Mouse (Mus musculus): Measurements from ENCODE around the gene Vdac1.
A peak's percentile ranks its signal among the peaks of the same experiment; 100 is the strongest.
"Not testable (repeated sequence)": the region's sequence is repeated elsewhere in the genome, so short reads cannot be mapped to it uniquely, and the experiment has no call there.

The Vdac1 gene

DNA sequence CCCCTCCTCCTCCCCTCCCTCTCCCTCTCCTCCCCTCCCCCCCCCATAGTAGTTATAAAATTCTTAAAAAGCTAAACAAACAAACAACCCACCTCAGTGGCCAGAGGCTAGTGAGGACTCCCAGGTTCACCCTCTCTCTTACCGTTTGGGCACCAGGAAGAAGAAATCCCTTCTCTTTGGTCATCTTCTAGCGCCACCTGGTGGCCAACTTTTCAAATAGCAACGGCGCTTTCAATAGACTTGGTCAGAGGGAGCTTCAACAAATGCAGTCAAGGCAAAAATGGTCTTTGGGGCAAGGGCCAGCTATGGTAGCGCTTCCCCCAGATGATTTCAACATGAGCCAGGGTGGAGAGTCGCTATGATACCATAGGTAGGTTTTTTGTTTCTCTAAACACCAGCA is 17.5 kb upstream of the Vdac1 start:
- DNase-seq (ENCODE audit: low read depth): peak; percentile 93

GRCm38 (mm10) chr11:52344991-52345777 is 15.5 kb upstream of the Vdac1 start:
- DNase-seq (ENCODE audit: low read depth): no peak

- peak; percentile 94 for DNase-seq (ENCODE audit: low read depth)
Observed at GRCm38 (mm10) chr11:52345939-52346634, 14.6 kb upstream of the Vdac1 start.

DNA sequence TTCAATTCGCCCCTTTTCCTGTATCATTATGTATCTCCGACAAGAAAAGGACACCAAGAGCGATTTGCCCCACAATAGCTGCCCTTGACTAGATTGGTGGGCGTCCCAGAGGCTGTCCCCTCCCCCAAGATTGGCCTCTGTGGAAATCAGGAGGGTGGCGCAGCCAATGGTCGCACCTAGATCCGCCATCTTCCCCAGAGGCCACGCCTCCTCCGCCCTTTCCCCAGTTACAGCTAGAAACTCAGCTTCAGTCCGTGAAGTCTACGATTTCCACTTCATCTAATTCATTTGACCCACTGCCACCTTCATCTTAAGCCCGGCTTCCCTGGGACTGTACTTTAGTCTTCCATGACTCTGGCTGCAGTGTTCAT is 14.0 kb upstream of the Vdac1 start:
- DNase-seq (ENCODE audit: low read depth): peak; percentile 71

DNA sequence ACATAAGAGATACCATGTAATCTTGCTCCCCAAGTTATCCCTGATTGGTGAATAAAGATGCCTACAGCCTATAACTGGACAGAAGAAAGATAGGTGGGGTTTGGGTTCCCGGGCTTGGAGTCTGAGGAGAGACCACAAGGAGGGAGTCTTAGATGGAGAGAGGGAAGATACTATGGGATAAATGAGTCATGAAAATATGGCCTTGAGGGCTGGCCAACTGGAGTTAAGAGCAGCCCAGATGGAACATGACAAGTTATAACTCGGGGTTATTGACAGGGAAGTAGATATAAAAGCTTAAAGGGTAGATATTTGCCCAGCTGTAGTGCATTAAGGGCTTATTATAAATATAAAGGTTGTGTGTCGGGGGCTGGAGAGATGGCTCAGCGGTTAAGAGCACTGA is 12.5 kb upstream of the Vdac1 start:
- DNase-seq (ENCODE audit: low read depth): no peak

DNA sequence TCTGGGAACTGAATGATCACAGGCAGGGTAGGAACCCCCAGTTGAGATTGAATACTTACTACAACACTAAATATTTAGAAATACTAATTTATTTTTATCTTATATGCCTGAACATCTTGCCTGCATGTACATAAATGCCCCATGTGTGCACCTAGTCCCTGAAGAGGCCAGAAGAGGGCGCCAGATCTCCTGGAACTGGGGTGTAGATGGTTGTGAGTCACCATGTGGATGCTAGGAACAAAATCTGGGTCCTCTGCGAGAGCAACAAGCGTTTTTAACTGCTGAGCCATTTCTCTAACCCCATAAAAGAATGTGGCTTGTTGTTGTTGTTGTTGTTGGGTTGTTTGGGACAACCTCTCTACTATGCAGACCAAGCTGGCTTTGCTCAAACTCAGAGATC is 11.9 kb upstream of the Vdac1 start:
- peak; percentile 74 for DNase-seq (ENCODE audit: low read depth)

- peak; percentile 85 for DNase-seq (ENCODE audit: low read depth)
Observed at GRCm38 (mm10) chr11:52350924-52351323, 9.7 kb upstream of the Vdac1 start.

- no peak for DNase-seq (ENCODE audit: low read depth)
Observed at GRCm38 (mm10) chr11:52352271-52352670, 8.4 kb upstream of the Vdac1 start.

- no peak for DNase-seq (ENCODE audit: low read depth)
Observed at GRCm38 (mm10) chr11:52354644-52355043, 6.0 kb upstream of the Vdac1 start.

- peak; percentile 32 for DNase-seq (ENCODE audit: low read depth)
Observed at GRCm38 (mm10) chr11:52355601-52356000, 5.1 kb upstream of the Vdac1 start.

GRCm38 (mm10) chr11:52357091-52357490 is 3.6 kb upstream of the Vdac1 start:
- not testable (repeated sequence) for DNase-seq (ENCODE audit: low read depth)

GRCm38 (mm10) chr11:52358520-52358919 is 2.1 kb upstream of the Vdac1 start:
- peak; percentile 5 for DNase-seq (ENCODE audit: low read depth)

- DNase-seq (ENCODE audit: low read depth): no peak
Observed at GRCm38 (mm10) chr11:52359686-52360470, 782 bp upstream of the Vdac1 start.

DNA sequence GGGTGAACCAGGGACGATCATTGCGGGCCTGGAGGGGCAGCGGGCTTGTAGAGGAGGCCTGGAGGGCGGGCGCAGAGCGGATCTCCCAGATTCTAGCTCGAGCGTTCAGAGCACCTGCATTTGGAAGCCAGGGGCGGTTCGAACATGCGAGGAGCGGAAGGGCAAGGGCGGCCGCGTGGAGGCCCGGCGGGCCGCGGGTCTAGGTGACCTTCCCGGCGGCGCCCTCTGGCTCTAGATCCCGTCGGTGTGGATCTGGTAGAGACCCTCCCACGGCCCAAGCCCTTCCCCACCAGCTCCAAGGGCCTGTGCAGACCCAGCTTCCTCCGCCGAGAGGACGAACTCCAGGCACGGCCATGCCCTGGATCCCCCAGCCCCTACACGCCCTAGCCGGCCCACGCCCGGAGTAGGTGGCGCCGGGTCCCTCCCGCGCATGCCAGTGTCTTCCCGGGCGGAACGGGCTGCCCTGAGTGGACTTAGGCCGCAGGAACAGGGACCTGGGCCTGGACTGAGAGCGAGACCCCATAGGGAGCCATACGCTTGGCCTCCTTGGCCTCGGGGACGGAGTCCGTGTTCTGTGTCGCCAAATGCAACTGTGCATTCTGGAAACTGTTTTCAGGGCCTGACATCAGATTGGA is 744 bp downstream of the Vdac1 start:
- DNase-seq (ENCODE audit: low read depth): no peak

DNA sequence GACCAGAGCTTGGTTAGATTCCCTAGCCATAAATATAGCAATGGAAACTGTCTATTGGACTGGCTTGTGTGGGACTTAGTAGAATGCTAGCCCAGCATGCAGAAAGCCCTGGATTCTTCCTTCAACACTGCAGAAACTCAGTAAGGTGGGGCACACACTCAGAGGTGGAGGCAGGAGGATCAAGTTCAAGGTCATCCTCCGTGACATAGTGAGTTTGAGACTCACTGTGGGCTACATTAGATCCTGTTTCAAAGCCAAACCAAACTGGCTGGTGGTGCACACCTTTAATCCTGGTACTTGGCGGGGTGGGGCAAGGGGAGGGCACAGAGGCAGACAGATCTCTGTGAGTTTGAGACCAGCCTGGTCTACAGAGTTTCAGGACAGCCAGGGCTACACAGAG is 3.7 kb downstream of the Vdac1 start:
- no peak for DNase-seq (ENCODE audit: low read depth)

DNA sequence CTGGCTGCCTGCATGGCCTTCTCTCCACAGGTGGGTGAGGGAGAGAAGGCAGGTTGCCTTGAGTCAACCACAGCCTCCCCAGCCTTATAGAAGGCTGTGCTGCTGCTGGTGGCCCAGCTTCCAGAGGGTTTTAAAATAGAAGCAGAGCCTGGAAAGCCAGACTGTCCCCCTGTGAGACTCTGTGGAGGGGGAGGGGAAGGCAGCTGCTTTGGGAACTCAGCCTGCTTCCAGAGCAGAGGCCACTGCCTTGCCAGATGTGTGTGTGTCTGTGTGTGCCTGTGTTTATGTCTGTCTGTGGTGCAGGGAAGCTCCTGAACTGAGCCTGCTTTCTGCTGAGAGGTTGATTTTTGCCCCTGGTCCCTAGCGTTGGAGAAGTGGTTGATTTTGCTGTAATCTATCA is 4.5 kb downstream of the Vdac1 start:
- no peak for DNase-seq (ENCODE audit: low read depth)

DNA sequence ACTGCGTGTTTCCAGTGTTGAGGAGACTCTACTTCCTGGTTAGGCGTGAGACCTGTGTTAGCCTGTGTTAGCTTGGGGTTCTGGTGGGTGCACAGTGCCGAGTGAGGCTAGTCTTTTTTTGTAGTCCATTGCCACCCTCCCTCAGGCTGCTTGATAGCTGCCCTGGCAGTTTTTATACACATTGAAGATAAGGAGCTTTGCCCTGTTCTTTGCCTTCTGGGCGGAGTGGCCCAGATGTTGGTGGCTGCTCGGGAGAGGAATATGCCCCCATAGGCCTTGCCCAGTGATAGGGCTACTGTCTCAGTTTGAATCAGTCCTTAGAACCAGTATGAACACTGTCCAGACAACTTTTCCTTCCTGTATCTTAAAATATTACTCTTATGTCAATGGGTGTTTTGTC is 5.7 kb downstream of the Vdac1 start:
- no peak for DNase-seq (ENCODE audit: low read depth)

GRCm38 (mm10) chr11:52368176-52368985 is 7.7 kb downstream of the Vdac1 start:
- DNase-seq (ENCODE audit: low read depth): no peak

DNA sequence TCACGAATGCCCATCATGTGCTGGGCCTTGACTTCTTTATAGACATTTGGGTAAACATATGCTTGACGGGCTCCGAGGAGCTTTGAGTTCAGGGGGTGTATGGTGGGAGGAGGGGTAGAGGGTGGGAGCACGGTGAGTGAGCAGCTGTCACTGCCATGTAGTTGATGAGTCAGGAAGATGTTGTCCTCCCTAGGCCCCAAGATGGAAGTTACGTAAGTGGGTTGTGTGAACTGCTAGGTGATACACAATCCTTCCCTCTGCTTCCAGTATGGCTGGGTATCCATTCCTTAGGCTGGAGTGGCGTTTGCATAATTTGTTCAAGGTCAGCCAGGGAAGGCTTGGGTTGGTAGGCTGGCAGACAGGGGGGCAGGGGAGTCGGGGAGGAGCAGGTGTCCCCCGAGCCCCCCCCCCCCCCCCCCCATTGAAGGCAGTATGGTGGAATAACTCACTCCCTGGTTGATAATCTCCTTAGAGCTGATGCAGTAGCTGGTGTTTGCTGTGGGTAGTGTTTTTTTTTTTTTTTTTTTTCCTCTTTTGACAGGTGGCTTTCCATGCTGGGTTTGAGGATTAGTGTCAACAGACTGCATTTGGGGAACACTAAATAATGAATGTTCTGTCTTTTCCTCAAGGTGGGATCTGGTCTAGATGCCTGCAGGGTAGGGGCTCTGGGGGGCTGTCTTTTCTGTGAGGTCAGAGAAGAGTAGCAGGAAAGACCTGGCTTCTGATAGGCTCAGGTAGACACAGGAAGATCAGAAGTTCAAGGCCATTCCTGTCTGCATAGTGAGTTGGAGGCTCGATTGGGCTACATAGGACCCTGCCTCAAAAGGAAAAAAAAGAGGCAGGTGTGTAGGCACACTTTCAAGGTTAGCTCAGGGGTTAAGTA is 8.8 kb downstream of the Vdac1 start:
- DNase-seq (ENCODE audit: low read depth): no peak

GRCm38 (mm10) chr11:52370135-52370452 is 9.4 kb downstream of the Vdac1 start:
- DNase-seq (ENCODE audit: low read depth): no peak

- no peak for DNase-seq (ENCODE audit: low read depth)
Observed at GRCm38 (mm10) chr11:52370538-52370937, 9.9 kb downstream of the Vdac1 start.
